Mouse (Mus musculus) ES-Bruce4 (cell line): ENCODE data around the gene Synpo2. TPM values are rescaled to one million over a fixed set of nuclear protein-coding genes. Genes with fewer than 3 reads are reported as not detected.

Experiments used
- H3K27ac ChIP-seq: 2 replicates; pipeline ENCODE4 v1.5.1; 2012; ENCODE audit warnings: low read length, inconsistent platforms; ENCODE audit not compliant: insufficient read depth
- H3K27me3 ChIP-seq: 2 replicates; pipeline ENCODE4 v1.6.1; 2012; ENCODE audit warnings: mild to moderate bottlenecking, low read length, inconsistent platforms; ENCODE audit not compliant: control insufficient read depth, poor library complexity, insufficient read depth, severe bottlenecking
- H3K36me3 ChIP-seq: 2 replicates; pipeline ENCODE4 v1.6.1; 2012; ENCODE audit warnings: inconsistent platforms, mild to moderate bottlenecking, low read length, moderate library complexity; ENCODE audit not compliant: control insufficient read depth, poor library complexity, insufficient read depth, severe bottlenecking
- H3K4me1 ChIP-seq: one replicate; pipeline ENCODE4 v1.8.1; 2011; ENCODE audit warnings: low read length; ENCODE audit not compliant: control insufficient read depth, insufficient read depth
- H3K4me3 ChIP-seq: 2 replicates; pipeline ENCODE4 v1.5.1; 2011; ENCODE audit warnings: low read depth, mild to moderate bottlenecking, low read length
- H3K9ac ChIP-seq: 2 replicates; pipeline ENCODE4 v1.6.1; 2012; ENCODE audit warnings: low read depth, mild to moderate bottlenecking, inconsistent platforms; ENCODE audit not compliant: poor library complexity, severe bottlenecking
- H3K9me3 ChIP-seq: replicated peaks from 2 replicates; pipeline ENCODE4 v1.6.1; 2012; ENCODE audit warnings: mild to moderate bottlenecking, low read length, inconsistent platforms; ENCODE audit not compliant: control insufficient read depth, poor library complexity, insufficient read depth, severe bottlenecking
- CTCF ChIP-seq: IDR thresholded peaks from one replicate; pipeline ENCODE4 v1.8.1; 2011; ENCODE audit warnings: low read depth, low read length
- EP300 ChIP-seq: IDR thresholded peaks from 2 replicates; pipeline ENCODE4 v1.6.1; 2011; ENCODE audit warnings: low read depth, low read length; ENCODE audit not compliant: insufficient read depth
- POLR2A ChIP-seq: IDR thresholded peaks from one replicate; pipeline ENCODE4 v1.8.1; 2011; ENCODE audit warnings: low read length; ENCODE audit not compliant: insufficient read depth
- polyA plus RNA-seq: library from polyadenylated mRNA; stranded (reverse); fragments of >200 nt; gene quantifications from 2 replicates; pipeline ENCODE4 v1.2.4, GENCODE M21; 2011; ENCODE audit warnings: low read depth; ENCODE audit not compliant: missing spikeins, insufficient read depth, insufficient read length

Synpo2 gene
- polyA plus RNA-seq, 1 experiment = 1.8 TPM

DNA sequence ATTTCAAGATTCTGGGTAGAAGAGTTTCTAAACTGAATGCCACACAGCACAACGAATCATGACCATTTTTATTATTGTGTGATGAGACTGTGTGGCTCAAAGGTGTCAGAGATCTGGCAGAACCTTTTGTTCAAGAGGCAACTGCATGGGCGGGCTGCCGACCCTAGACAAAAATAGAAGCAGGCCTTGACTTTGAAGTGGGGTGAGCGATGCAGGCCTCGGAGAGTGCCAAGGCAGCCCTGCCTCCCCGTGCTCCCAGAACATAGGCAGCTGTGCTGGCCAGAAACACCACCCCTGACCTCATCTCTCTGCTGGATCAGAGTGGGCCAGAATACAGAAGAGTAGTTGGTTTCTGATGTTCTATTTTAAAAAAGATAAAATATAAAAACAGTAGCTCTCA, 143.5 kb downstream of the Synpo2 start:
- Histone ChIP-seq H3K27ac (no peak overlapping the region), H3K4me3 (no peak overlapping the region), H3K9me3 (no peaks in the 10 kb centered on the region), H3K27me3 (no peaks in the 10 kb centered on the region), H3K36me3 (no peaks in the 10 kb centered on the region), H3K9ac (no peak overlapping the region), H3K4me1 (no peaks in the 10 kb centered on the region)
- TF ChIP-seq EP300 (no peak), CTCF (no peak), POLR2A (no peak)

DNA sequence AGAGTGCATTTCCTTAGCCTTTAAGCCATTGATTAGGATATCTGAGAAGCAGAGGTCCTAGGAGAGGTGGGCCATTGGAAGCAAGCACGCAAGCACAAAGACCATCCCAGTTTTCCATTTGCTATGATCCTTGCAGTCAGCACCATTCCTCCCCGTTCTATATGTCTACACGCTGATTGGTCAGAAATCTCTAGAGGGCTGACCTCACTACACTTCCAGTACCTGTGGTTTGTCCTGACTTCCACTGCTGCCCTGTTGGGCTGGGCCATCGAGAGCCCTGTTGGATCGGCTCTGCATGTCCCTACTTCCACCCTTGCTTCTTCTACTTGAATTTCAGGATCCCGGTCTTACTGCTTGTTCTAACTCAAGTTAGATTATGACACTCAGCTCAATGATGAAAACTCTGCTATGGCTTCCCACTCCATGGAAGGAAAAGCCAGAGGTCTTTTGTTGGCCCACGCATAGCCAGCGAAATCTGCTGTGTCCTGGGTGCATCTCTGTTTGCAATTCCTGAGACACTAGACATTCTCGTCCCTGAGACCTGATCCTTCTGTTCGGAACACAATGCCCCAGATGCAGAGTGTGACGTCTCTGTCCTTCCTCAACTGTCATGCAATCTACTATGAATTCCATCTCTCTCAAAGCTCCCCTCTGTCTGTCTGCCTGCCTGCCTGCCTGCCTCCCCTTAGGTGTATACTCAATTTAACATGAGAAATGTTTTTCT, 146.5 kb downstream of the Synpo2 start:
- Histone ChIP-seq H3K9ac (no peak overlapping the region), H3K27me3 (no peaks in the 10 kb centered on the region), H3K4me1 (no peaks in the 10 kb centered on the region), H3K4me3 (no peak overlapping the region), H3K36me3 (no peaks in the 10 kb centered on the region), H3K27ac (no peak overlapping the region), H3K9me3 (no peaks in the 10 kb centered on the region)
- TF ChIP-seq POLR2A = no peak
- TF ChIP-seq CTCF = no peak
- TF ChIP-seq EP300 = no peak

DNA sequence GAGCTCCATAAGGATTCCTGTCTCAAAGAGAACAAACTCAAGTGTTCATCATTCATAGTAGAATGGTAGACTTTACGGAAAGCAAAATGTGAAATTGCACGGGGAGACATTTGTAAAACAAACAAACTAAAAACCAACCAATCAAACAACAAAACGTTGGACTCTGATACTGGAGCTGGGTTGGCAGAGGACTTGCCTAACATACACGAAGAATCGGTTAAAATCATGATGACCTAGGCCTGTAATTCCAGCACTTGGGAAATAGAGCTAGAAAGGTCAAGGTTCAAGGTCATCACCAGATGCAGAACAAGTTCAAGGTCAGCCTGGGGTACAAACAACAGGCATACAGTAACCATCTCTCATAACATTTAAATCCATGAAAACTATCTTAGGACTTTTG, 147.7 kb downstream of the Synpo2 start:
- no peaks in the 10 kb centered on the region for H3K9me3 ChIP-seq
- H3K36me3 ChIP-seq = no peaks in the 10 kb centered on the region
- no peak overlapping the region for H3K9ac ChIP-seq
- no peaks in the 10 kb centered on the region for H3K27me3 ChIP-seq
- TF ChIP-seq EP300 = no peak
- no peak for TF ChIP-seq POLR2A
- no peak for TF ChIP-seq CTCF
- no peaks in the 10 kb centered on the region for H3K4me1 ChIP-seq
- no peak overlapping the region for H3K4me3 ChIP-seq
- H3K27ac ChIP-seq = no peak overlapping the region

GRCm38 (mm10) chr3:123085871-123086501, 150.0 kb downstream of the Synpo2 start:
- Histone ChIP-seq H3K27me3 (no peaks in the 10 kb centered on the region), H3K27ac (no peak overlapping the region), H3K4me3 (no peak overlapping the region), H3K9ac (no peak overlapping the region), H3K36me3 (no peaks in the 10 kb centered on the region), H3K4me1 (no peaks in the 10 kb centered on the region), H3K9me3 (no peaks in the 10 kb centered on the region)
- TF ChIP-seq POLR2A = no peak
- TF ChIP-seq CTCF = no peak
- no peak for TF ChIP-seq EP300

- no peaks in the 10 kb centered on the region for H3K4me1 ChIP-seq
- TF ChIP-seq CTCF = no peak
- TF ChIP-seq POLR2A = no peak
- TF ChIP-seq EP300 = no peak
- no peak overlapping the region for H3K9ac ChIP-seq
- H3K27ac ChIP-seq = no peak overlapping the region
- H3K36me3 ChIP-seq = no peaks in the 10 kb centered on the region
- H3K27me3 ChIP-seq = no peaks in the 10 kb centered on the region
- H3K9me3 ChIP-seq = peaks cover 3% of the 10 kb centered on the region; the same call in 1 of the 2 replicates
- no peak overlapping the region for H3K4me3 ChIP-seq
Measured at GRCm38 (mm10) chr3:123081665-123082064, 154.3 kb downstream of the Synpo2 start.

DNA sequence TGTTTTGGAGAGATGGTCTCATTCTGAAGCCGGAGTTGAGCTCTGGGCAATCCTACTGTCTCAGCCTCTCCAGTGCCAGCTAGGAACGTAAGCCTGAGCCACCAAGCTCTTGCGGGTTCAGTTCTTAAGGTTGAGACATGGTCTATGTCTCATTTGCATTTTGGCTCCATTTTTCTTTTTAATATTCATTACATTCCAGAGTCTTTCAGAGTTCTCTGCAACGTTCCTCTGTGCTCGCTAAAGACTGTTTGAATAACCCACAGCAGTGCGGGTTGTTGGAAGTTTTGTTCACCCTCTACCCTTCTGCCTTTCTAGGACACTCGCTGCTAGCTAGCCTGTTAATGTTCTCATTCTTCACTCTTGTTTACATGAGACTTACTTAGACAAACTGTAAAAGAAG, 155.0 kb downstream of the Synpo2 start:
- Histone ChIP-seq H3K4me3 (no peak overlapping the region), H3K9me3 (peaks cover 4% of the 10 kb centered on the region; the same call in 1 of the 2 replicates), H3K27ac (no peak overlapping the region), H3K9ac (no peak overlapping the region), H3K36me3 (no peaks in the 10 kb centered on the region), H3K4me1 (no peaks in the 10 kb centered on the region), H3K27me3 (no peaks in the 10 kb centered on the region)
- TF ChIP-seq CTCF (no peak), EP300 (no peak), POLR2A (no peak)
